Mouse (Mus musculus) ES-Bruce4 (cell line): ENCODE results near the gene Cib4. TPM values are rescaled to one million over a fixed set of nuclear protein-coding genes. Genes with fewer than 3 reads are reported as not detected.
A peak's percentile ranks its signal among the peaks of the same experiment; 100 is the strongest.

Experiments used
- H3K27ac ChIP-seq: 2 replicates; pipeline ENCODE4 v1.5.1; 2012; ENCODE audit warnings: low read length, inconsistent platforms; ENCODE audit not compliant: insufficient read depth
- H3K27me3 ChIP-seq: 2 replicates; pipeline ENCODE4 v1.6.1; 2012; ENCODE audit warnings: mild to moderate bottlenecking, low read length, inconsistent platforms; ENCODE audit not compliant: control insufficient read depth, poor library complexity, insufficient read depth, severe bottlenecking
- H3K36me3 ChIP-seq: 2 replicates; pipeline ENCODE4 v1.6.1; 2012; ENCODE audit warnings: inconsistent platforms, mild to moderate bottlenecking, low read length, moderate library complexity; ENCODE audit not compliant: control insufficient read depth, poor library complexity, insufficient read depth, severe bottlenecking
- H3K4me1 ChIP-seq: one replicate; pipeline ENCODE4 v1.8.1; 2011; ENCODE audit warnings: low read length; ENCODE audit not compliant: control insufficient read depth, insufficient read depth
- H3K4me3 ChIP-seq: 2 replicates; pipeline ENCODE4 v1.5.1; 2011; ENCODE audit warnings: low read depth, mild to moderate bottlenecking, low read length
- H3K9ac ChIP-seq: 2 replicates; pipeline ENCODE4 v1.6.1; 2012; ENCODE audit warnings: low read depth, mild to moderate bottlenecking, inconsistent platforms; ENCODE audit not compliant: poor library complexity, severe bottlenecking
- H3K9me3 ChIP-seq: replicated peaks from 2 replicates; pipeline ENCODE4 v1.6.1; 2012; ENCODE audit warnings: mild to moderate bottlenecking, low read length, inconsistent platforms; ENCODE audit not compliant: control insufficient read depth, poor library complexity, insufficient read depth, severe bottlenecking
- CTCF ChIP-seq: IDR thresholded peaks from one replicate; pipeline ENCODE4 v1.8.1; 2011; ENCODE audit warnings: low read depth, low read length
- EP300 ChIP-seq: IDR thresholded peaks from 2 replicates; pipeline ENCODE4 v1.6.1; 2011; ENCODE audit warnings: low read depth, low read length; ENCODE audit not compliant: insufficient read depth
- POLR2A ChIP-seq: IDR thresholded peaks from one replicate; pipeline ENCODE4 v1.8.1; 2011; ENCODE audit warnings: low read length; ENCODE audit not compliant: insufficient read depth
- polyA plus RNA-seq: library from polyadenylated mRNA; stranded (reverse); fragments of >200 nt; gene quantifications from 2 replicates; pipeline ENCODE4 v1.2.4, GENCODE M21; 2011; ENCODE audit warnings: low read depth; ENCODE audit not compliant: missing spikeins, insufficient read depth, insufficient read length

The Cib4 gene
- polyA plus RNA-seq, 1 experiment = not detected

GRCm38 (mm10) chr5:30518547-30518946 is 27.1 kb downstream of the Cib4 start:
- no peak for TF ChIP-seq CTCF
- TF ChIP-seq EP300 = no peak
- TF ChIP-seq POLR2A = no peak
- no peaks in the 10 kb centered on the region for H3K27me3 ChIP-seq
- no peaks in the 10 kb centered on the region for H3K9me3 ChIP-seq
- no peak overlapping the region for H3K4me3 ChIP-seq
- H3K36me3 ChIP-seq = no peaks in the 10 kb centered on the region
- H3K27ac ChIP-seq = no peak overlapping the region
- H3K4me1 ChIP-seq = no peaks in the 10 kb centered on the region
- no peak overlapping the region for H3K9ac ChIP-seq

GRCm38 (mm10) chr5:30518108-30518507 is 27.5 kb downstream of the Cib4 start:
- Histone ChIP-seq H3K27ac (no peak overlapping the region), H3K4me1 (no peaks in the 10 kb centered on the region), H3K36me3 (no peaks in the 10 kb centered on the region), H3K27me3 (no peaks in the 10 kb centered on the region), H3K4me3 (no peak overlapping the region), H3K9ac (no peak overlapping the region), H3K9me3 (no peaks in the 10 kb centered on the region)
- TF ChIP-seq EP300 (no peak), CTCF (no peak), POLR2A (no peak)

- Histone ChIP-seq H3K9me3 (no peaks in the 10 kb centered on the region), H3K4me3 (no peak overlapping the region), H3K36me3 (no peaks in the 10 kb centered on the region), H3K9ac (no peak overlapping the region), H3K4me1 (no peaks in the 10 kb centered on the region), H3K27ac (no peak overlapping the region), H3K27me3 (no peaks in the 10 kb centered on the region)
- TF ChIP-seq POLR2A = no peak
- TF ChIP-seq EP300 = no peak
- TF ChIP-seq CTCF = peak; percentile 85
These were observed 29.3 kb downstream of the Cib4 start for GRCm38 (mm10) chr5:30516376-30516775.

- no peaks in the 10 kb centered on the region for H3K36me3 ChIP-seq
- H3K9me3 ChIP-seq = no peaks in the 10 kb centered on the region
- no peaks in the 10 kb centered on the region for H3K4me1 ChIP-seq
- H3K27me3 ChIP-seq = no peaks in the 10 kb centered on the region
- H3K9ac ChIP-seq = no peak overlapping the region
- no peak for TF ChIP-seq CTCF
- no peak overlapping the region for H3K4me3 ChIP-seq
- no peak overlapping the region for H3K27ac ChIP-seq
These were observed 32.5 kb downstream of the Cib4 start for GRCm38 (mm10) chr5:30513111-30513510.

- Histone ChIP-seq H3K4me1 (no peaks in the 10 kb centered on the region), H3K4me3 (no peak overlapping the region)
- TF ChIP-seq EP300 = no peak
- no peak for TF ChIP-seq CTCF
- TF ChIP-seq POLR2A = no peak
These were observed 48.3 kb downstream of the Cib4 start for GRCm38 (mm10) chr5:30497299-30497698.

GRCm38 (mm10) chr5:30496821-30497220 is 48.8 kb downstream of the Cib4 start:
- Histone ChIP-seq H3K9ac (no peak overlapping the region), H3K27me3 (no peaks in the 10 kb centered on the region), H3K4me1 (no peaks in the 10 kb centered on the region), H3K9me3 (no peaks in the 10 kb centered on the region), H3K4me3 (no peak overlapping the region), H3K27ac (no peak overlapping the region), H3K36me3 (no peaks in the 10 kb centered on the region)
- TF ChIP-seq CTCF (no peak), EP300 (no peak), POLR2A (no peak)

More at GRCm38 (mm10) chr5:30497299-30497698, 48.3 kb downstream of the Cib4 start:
- Histone ChIP-seq H3K36me3 (no peaks in the 10 kb centered on the region), H3K9me3 (no peaks in the 10 kb centered on the region), H3K27me3 (no peaks in the 10 kb centered on the region), H3K27ac (no peak overlapping the region), H3K9ac (no peak overlapping the region)
